Mouse (Mus musculus): ENCODE measurements around the gene Nek6.

The Nek6 gene

GRCm38 (mm10) chr2:38571971-38572601 is 60.6 kb downstream of the Nek6 start:
- in situ Hi-C loops (cut with MboI; ENCODE audit: unreplicated experiment in 2 of 2), result no loop called here

DNA sequence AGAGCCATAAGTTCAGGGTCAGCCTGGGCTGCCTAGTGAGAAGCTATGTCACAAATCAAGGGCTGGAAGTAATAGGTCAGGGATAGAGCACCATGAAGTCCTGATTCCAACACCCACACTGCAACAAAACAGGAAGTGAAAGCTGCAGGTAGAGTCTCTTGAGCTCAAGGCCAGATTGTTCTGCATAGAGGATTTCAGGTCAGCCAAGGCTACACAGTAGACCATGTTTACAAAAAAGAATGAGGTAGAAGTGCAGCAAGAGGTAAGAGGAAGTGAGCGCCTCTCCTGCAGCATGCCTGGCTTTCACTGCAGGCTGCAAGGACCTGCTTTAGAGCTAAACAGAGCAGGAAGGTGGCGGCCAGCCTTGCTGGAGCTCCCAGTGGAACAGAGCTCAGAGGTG is 63.3 kb downstream of the Nek6 start:
- in situ Hi-C loops (cut with MboI; ENCODE audit: unreplicated experiment in 2 of 2), result no loop called here

DNA sequence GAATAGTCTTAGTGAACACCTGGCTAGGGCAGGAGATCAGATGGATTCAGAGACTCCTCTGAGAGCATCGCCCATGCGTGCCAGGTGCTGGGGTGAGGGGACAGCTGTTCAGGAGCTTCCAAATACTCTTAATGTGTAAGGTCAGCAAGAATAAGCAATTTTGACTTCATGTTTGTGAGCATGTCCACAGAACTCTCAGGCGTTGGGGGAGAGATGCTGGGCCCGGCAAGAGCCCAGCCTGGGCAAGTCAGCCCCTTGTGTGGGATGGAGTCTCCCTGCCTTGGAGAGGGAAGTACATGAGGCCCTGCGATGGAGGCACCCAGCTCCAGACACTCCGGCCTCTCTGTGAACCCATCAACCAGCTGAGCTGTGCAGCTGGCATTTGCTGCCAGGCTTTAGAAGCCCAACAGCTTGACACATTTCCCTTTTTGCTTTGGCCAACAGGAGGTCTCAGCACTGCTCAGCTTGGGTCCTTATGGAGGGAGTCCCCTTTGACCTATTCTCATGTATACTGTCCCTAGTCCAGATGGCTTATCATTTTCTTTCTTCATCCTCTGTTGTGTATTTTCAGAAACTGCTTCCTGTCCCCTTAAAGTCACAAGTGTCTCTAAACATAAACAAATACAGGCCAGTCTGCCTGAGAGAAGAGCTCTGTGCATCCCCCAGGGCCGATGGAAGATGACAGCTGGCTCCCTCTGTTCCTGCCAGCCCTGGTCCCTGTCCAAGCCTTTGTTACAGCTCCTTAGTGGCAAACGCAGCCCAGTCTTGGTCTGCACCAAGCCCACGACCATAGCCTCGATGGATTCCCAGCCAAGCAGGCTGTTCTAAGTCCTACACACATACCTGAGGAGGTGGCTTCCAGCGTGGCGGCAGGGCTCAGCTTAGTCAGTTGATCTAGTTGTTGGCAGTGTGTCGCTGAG is 67.4 kb downstream of the Nek6 start:
- in situ Hi-C loops (cut with MboI; ENCODE audit: unreplicated experiment in 2 of 2), result no loop called here

DNA sequence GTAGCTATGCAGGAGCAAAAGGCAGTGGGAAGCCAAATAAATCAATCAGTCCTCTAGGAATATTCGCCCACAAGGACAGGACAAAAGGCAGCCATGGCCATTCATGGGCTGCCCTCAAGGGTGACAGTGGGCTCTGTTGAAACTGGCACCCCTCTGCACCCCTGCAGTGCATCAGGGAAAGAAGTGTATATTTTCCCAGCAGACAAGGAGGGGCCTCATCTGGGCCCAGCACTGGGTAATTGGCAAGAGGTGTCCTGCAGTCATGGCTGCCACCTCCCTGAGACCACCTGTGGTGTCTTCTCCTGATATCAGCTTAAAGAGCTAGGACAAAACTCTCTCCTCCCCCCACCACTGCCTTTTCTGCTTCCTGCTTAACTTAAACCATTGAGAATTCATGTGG is 68.1 kb downstream of the Nek6 start:
- in situ Hi-C loops (cut with MboI; ENCODE audit: unreplicated experiment in 2 of 2), result no loop called here

DNA sequence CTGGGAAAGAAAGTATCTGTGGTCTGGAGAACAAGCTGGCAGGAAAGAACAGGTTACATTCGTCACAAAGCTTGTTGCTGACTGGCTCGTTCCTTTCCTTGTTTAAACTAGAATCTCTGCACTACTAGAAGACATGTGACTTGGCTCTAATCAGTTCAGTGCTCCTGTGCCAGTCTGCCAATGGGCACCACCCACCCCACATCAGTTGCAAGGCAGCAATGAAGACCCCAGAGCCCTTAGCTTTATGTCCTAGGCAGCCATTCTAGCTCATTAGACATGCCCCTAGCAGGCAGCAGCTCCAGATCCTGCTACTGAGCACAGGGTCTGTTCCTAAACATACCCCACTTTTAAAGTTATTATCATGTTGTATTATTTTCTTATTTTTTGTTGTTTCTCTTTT is 72.5 kb downstream of the Nek6 start:
- in situ Hi-C loops (cut with MboI; ENCODE audit: unreplicated experiment in 2 of 2), result loop anchor here in 1 of 2 experiments (10.0 kb wide), 1 partner anchor 129 kb away; no protein-coding TSS in a partner anchor

DNA sequence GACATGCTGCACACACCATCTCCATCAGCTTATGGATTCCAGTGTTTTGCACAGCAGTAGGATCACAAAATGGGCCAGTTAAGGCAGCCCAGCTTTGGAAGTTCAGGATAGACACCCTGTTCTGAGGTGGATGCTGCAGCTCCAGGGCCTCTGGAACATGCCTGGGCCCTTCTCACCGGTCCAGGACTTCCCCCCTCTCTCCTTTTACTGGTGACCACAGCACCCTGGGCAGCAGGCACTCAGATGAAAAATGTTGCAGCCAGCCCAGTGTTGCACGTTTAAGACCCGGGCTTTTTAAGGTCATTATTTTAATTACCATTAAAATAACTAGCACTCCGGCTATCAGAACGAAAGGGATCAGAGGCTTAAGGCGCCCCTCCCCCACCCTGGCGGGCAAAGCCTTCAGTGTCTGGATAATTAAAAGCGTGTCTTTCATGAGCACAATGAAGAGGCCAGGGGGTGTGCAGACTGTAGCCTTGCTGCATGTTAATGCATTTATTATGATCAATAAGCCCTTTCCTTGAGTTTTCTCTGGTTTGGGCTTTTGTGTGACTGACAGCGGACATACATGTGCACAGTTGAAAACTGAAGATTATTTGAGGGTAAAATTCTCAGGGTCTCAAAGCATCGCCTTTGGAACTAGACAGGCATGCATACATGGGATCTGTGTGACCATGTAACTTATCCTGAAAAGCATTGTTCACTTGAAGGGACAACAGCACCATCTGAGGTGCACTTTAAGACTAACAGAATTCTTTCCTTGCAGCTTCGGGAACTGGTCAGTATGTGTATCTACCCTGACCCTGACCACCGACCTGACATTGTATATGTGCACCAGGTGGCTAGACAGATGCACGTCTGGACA is 73.3 kb downstream of the Nek6 start:
- in situ Hi-C loops (cut with MboI; ENCODE audit: unreplicated experiment in 2 of 2), result loop anchor here in 1 of 2 experiments (10.0 kb wide), 1 partner anchor 130 kb away; no protein-coding TSS in a partner anchor

- in situ Hi-C loops (cut with MboI; ENCODE audit: unreplicated experiment in 2 of 2), result loop anchor here in 1 of 2 experiments (10.0 kb wide), 1 partner anchor 131 kb away; no protein-coding TSS in a partner anchor
Observed at GRCm38 (mm10) chr2:38585379-38585736, 73.9 kb downstream of the Nek6 start.

DNA sequence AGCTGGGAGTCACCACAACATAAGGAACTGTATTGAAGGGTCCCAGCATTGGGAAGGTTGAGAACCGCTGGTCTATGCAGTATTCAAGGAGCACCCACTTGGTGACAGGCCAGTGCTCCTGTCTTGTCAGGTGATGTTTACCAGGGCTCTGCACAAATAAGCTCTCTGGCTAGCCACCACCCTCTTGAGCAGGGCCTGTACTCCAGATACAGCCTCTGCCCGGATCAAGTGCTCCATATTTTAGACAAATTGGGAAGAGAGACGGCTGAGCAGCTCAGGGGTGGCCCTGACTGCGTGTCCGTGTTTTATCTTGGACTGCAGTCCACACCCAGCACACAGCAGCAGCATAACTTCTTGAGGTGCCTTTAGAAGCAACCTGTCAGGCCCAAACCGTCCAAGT is 75.3 kb downstream of the Nek6 start:
- in situ Hi-C loops (cut with MboI; ENCODE audit: unreplicated experiment in 2 of 2), result loop anchor here in 1 of 2 experiments (10.0 kb wide), 1 partner anchor 132 kb away; no protein-coding TSS in a partner anchor

GRCm38 (mm10) chr2:38591751-38592459 is 80.5 kb downstream of the Nek6 start:
- in situ Hi-C loops (cut with MboI; ENCODE audit: unreplicated experiment in 2 of 2), result loop anchor here (5.0 to 10.0 kb wide), 2 partner anchors 157 to 160 kb away; no protein-coding TSS in a partner anchor

GRCm38 (mm10) chr2:38594874-38595273 is 83.4 kb downstream of the Nek6 start:
- in situ Hi-C loops (cut with MboI; ENCODE audit: unreplicated experiment in 2 of 2), result loop anchor here (5.0 to 10.0 kb wide), 2 partner anchors 160 to 163 kb away; no protein-coding TSS in a partner anchor

DNA sequence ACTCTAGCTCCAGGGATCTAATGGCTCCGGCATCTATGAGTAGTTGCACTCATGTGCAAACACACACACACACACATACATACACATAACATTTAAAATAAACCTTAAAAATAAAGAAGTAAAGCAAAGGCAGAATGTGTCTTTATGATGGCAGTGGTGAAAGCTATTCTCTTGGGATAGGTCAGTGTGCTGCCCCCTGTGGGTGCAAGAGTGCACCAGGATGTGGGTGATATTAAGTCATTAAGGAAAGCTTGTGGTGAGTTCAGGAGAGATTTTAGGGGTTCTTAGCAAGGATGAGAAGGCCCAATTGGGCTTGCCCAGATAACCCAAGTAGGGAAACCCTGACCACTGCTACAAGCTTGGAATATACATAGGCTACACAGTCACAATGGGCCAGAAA is 86.5 kb downstream of the Nek6 start:
- in situ Hi-C loops (cut with MboI; ENCODE audit: unreplicated experiment in 2 of 2), result loop anchor here in 1 of 2 experiments (10.0 kb wide), 1 partner anchor 163 kb away; no protein-coding TSS in a partner anchor

GRCm38 (mm10) chr2:38598395-38598794 is 87.0 kb downstream of the Nek6 start:
- in situ Hi-C loops (cut with MboI; ENCODE audit: unreplicated experiment in 2 of 2), result loop anchor here in 1 of 2 experiments (10.0 kb wide), 1 partner anchor 164 kb away; no protein-coding TSS in a partner anchor

DNA sequence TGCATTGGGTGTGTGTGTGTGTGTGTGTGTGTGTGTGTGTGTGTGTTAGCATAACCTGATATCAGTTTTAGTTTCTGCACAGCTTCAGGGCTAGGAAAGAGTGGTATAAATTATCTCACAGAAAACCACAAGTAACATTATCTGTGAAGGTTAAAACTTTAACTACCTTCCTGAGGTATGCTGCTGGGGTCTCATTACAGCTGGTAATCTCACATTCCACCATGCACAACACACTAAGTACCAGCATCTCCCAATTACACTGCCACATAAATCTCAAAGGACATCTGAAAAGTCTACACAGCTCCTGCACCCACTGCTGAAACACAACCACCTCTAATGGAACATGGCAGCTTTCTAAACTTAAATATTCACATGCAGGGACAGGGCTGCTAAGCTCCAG is 89.4 kb downstream of the Nek6 start:
- in situ Hi-C loops (cut with MboI; ENCODE audit: unreplicated experiment in 2 of 2), result no loop called here

DNA sequence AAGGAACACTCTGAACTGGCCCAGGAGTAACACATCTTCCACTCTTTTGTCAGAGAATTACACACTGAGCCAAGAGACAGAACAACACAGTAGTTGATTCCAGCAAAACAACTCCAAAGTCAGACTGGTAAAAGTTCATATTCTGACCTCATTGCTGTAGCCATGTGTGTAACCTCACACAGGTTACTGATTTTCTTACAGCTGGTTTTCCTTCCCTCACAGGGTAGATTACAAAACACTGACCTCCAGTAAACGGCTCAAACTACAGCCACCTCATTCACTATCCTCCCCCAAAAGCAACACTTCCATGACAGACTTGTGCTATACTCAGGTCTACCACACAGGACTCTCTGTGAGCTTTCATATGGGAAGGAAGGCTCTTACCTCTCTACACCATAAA is 96.3 kb downstream of the Nek6 start:
- in situ Hi-C loops (cut with MboI; ENCODE audit: unreplicated experiment in 2 of 2), result no loop called here

DNA sequence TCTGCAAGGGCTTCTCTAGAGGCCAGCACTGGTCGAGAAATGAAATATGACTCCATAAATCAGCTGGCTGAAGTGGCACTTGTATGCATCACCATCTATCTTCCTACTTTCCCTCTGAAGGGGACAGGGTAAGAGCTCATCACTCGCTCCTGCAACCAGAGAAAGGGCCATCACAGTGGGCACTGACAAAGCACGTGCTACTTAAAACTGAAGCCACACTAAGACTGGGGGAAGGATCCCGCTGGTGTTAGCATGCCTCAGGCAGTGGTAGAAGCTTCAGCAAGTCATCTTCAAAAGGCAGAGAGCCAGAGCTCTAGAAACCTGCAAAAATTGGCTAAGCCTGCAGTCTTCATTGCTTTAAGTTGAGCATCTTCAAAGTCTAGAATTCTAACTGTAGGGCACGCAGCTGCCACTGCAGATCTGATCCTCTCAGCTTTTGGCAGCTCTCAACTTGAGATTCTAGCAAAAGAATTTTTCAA is 97.4 kb downstream of the Nek6 start:
- in situ Hi-C loops (cut with MboI; ENCODE audit: unreplicated experiment in 2 of 2), result no loop called here

DNA sequence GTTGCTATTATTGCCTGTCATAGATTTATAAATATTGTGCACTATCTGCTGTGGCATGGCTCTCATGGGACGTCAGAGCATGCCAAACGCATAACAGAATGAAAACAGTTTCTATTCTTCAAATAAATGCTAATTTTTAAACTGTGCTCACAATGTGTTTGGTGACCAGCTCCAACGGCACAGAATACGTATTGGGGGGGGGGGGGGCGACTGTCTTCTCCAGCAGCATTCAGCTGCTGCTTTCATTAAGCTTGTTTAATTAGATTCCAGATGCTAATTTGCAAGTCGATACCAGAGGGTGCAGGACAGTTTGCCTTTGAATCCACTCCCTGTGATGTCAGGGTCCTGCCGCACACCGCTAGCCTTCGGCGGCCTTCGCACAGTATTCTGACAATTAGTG is 97.9 kb downstream of the Nek6 start:
- in situ Hi-C loops (cut with MboI; ENCODE audit: unreplicated experiment in 2 of 2), result no loop called here

DNA sequence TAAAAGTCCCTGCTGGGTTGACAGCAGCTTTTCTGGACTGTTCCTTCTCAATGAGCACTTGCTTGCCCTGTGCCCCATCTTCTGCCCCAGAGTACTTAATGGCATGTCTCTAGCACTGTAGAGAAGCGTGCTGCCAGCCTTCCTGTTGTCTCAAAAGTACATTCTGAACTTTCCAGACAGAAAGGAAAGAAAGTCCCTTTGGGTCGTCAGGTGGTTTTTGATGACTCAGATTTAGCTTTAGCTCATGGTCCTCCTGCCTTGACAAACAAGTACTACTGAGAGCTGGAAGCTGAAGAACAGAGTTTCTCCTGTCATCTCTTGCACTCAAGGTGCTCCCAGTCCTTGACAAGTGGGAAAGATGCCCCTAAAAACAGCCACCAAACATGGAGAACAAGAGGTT is 98.7 kb downstream of the Nek6 start:
- in situ Hi-C loops (cut with MboI; ENCODE audit: unreplicated experiment in 2 of 2), result no loop called here

DNA sequence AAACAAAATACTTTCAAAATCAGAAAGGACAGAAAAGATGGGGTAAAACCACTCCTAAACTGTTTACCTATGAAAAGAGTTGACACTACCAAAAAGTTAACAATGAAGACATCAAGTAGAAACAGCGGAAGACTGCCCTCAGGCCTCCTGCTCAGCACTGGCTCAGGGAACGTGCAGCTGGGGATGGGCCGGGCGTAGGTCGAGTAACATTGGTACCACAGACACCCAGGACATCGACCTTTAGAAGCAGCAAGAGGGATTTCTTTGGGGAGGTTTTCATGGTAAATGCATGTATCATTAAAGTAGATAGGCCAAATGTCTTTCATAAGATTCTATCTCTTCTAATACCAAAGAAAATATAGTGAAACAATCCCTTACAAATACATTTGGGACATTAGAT is 101.2 kb downstream of the Nek6 start:
- in situ Hi-C loops (cut with MboI; ENCODE audit: unreplicated experiment in 2 of 2), result no loop called here

- in situ Hi-C loops (cut with MboI; ENCODE audit: unreplicated experiment in 2 of 2), result no loop called here
Observed at GRCm38 (mm10) chr2:38613576-38613975, 102.1 kb downstream of the Nek6 start.

- in situ Hi-C loops (cut with MboI; ENCODE audit: unreplicated experiment in 2 of 2), result no loop called here
Observed at GRCm38 (mm10) chr2:38614437-38614836, 103.0 kb downstream of the Nek6 start.

Data from v-Abl transformed pro-B cells (cell line).